In the genomic region with DNA sequence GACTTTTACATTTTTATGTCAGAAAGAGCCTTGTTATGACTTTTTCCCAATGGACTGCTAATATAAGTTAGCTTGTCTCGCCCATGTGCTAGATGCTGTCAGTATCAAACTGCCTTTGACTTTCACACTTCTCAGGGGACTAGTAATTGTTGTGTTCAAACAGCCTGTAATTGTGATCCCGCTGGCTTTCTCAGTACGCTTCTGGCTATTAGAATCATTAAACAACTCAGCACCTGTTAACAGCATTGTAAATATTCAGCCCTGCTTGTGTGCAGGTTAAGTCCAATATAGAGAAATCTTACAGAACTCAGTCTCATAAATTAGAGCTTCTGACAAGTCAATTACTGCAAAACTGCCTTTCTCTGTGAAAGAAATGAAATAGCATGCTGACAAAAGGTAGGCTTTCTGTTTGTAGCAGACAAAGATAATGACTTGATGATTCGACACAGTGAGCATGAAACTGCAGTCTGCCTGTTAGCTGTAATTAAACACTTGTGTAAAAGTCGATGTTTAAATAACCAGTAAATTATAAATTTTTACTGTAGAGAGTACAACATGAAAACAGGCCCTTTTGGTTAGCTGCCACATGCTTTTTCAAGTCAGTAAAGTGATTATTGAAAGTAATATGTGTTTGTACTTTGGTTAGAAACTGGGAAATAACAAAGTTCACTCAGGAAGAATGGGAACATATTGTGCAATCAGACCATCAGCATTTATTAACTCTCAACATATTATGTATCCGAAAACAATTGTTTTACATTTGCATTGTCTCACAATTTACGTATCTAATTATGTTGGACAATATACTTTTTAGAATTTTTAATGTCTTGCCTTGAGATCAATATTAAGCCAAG, we compare ENCODE assay signal across 10 mouse cellular contexts.
DNase-seq lines count a peak whose midpoint lies in the region.
"Had no signal": no experiment of that assay in that cellular context is flagged by ENCODE, and none has a peak within 500 bp of the region (broad histone marks: within the 10 kb centered on the region; RNA-seq: fewer than 3 reads in every experiment).

No protein-coding gene starts in this region.

- DNase-seq in kidney, adult 9 months, result peak; percentile 34
- no peak for DNase-seq in kidney, postnatal 10 days
- DNase-seq in MN1 (ENCODE audit: low spot score), result peak; percentile 16
- peak; percentile 90 for DNase-seq in forelimb bud, embryonic 11.5 days (ENCODE audit: low read depth, low spot score)
- peak; percentile 55 for DNase-seq in mesoderm, embryonic 11.5 days (ENCODE audit: low read depth, low spot score)
- DNase-seq in frontal cortex, postnatal 25 days (ENCODE audit: low spot score in 2 of 2), result no peak
- no peak for DNase-seq in thymus, postnatal 4 days
- no peak for DNase-seq in left cerebral cortex, adult 11 months (ENCODE audit: low spot score)
- DNase-seq: cerebellum, adult 11 months; thymus, postnatal 14 days had no signal

Comparison
In these comparisons a context has a peak if more than half of its experiments do, and no peak if none do; other contexts are left out.
1. DNase-seq: peak in kidney, adult 9 months (single experiment), MN1 (single experiment), forelimb bud, embryonic 11.5 days (single experiment) and mesoderm, embryonic 11.5 days (single experiment); none in kidney, postnatal 10 days (single experiment), frontal cortex, postnatal 25 days (0 of 2), thymus, postnatal 4 days (single experiment) and left cerebral cortex, adult 11 months (single experiment).